Mouse (Mus musculus) myocyte (in vitro differentiated cells): ENCODE data around the gene Ccdc58.
"Not testable (repeated sequence)": the region's sequence is repeated elsewhere in the genome, so short reads cannot be mapped to it uniquely, and the experiment has no call there.

Experiments
- CEBPB ChIP-seq: IDR thresholded peaks from 2 replicates; pipeline ENCODE4 v1.6.1; 2011; ENCODE audit warnings: mild to moderate bottlenecking, moderate library complexity; ENCODE audit not compliant: poor library complexity, insufficient read depth, severe bottlenecking
- E2F4 ChIP-seq: IDR thresholded peaks from one replicate; pipeline ENCODE4 v1.6.1; 2011; ENCODE audit warnings: mild to moderate bottlenecking, control low read depth, moderate library complexity; ENCODE audit not compliant: insufficient read depth
- MAX ChIP-seq: IDR thresholded peaks from one replicate; pipeline ENCODE4 v1.6.1; 2011; ENCODE audit warnings: low read depth, mild to moderate bottlenecking, control low read depth
- MYOD1 ChIP-seq, 3 experiments: IDR thresholded peaks; one replicate each; pipeline ENCODE4 v1.6.1; 2011; ENCODE audit warnings: control low read depth in 2 of 3, low read depth in 2 of 3, mild to moderate bottlenecking in 2 of 3, moderate library complexity in 1 of 3; ENCODE audit not compliant: insufficient read length in 2 of 3, control insufficient read depth in 1 of 3
- MYOG ChIP-seq, 3 experiments: IDR thresholded peaks; one replicate each; pipeline ENCODE4 v1.6.1; 2011; ENCODE audit warnings: control low read depth in 2 of 3, low read depth in 2 of 3, mild to moderate bottlenecking in 2 of 3; ENCODE audit not compliant: insufficient read length in 2 of 3, control insufficient read depth in 1 of 3, insufficient read depth in 1 of 3
- POLR2A ChIP-seq: IDR thresholded peaks from one replicate; pipeline ENCODE4 v1.6.1; 2011; ENCODE audit warnings: low read depth, mild to moderate bottlenecking, control low read depth, moderate library complexity; ENCODE audit not compliant: insufficient read length
- POLR2AphosphoS2 ChIP-seq: IDR thresholded peaks from one replicate; pipeline ENCODE4 v1.6.1; 2011; ENCODE audit warnings: low read depth, control low read depth; ENCODE audit not compliant: insufficient read length
- TCF12 ChIP-seq: IDR thresholded peaks from one replicate; pipeline ENCODE4 v1.6.1; 2011; ENCODE audit warnings: mild to moderate bottlenecking, control low read depth; ENCODE audit not compliant: poor library complexity, insufficient read depth, severe bottlenecking
- USF1 ChIP-seq: IDR thresholded peaks from one replicate; pipeline ENCODE4 v1.6.1; 2011; ENCODE audit warnings: low read depth, mild to moderate bottlenecking, control low read depth, moderate library complexity

GRCm38 (mm10) chr16:36028120-36028519 is 43.4 kb upstream of the Ccdc58 start:
- not testable (repeated sequence) for TF ChIP-seq MAX; E2F4; TCF12; POLR2A; USF1; MYOG (IDR thresholded peaks at IDR 0.05; ENCODE audit: control insufficient read depth in 1 of 3, insufficient read depth in 1 of 3, insufficient read length in 2 of 3, low read depth in 2 of 3); MYOD1 (IDR thresholded peaks at IDR 0.05; ENCODE audit: control insufficient read depth in 1 of 3, insufficient read length in 2 of 3, low read depth in 2 of 3); POLR2AphosphoS2; CEBPB
